Mouse (Mus musculus): ENCODE results near the gene Rusc1. TPM values are rescaled to one million over a fixed set of nuclear protein-coding genes. Genes with fewer than 3 reads are reported as not detected.
"Not testable (repeated sequence)": the region's sequence is repeated elsewhere in the genome, so short reads cannot be mapped to it uniquely, and the experiment has no call there.

Rusc1 gene
- total RNA-seq, 4 experiments from 2014 or later, result 170 to 198 (median 187) TPM

GRCm38 (mm10) chr3:89092509-89093090 lies 511 bp downstream of the Rusc1 start:
- DNase-seq (ENCODE audit: low spot score in 2 of 2), result peak in 1 of 2 experiments; percentile 44

DNA sequence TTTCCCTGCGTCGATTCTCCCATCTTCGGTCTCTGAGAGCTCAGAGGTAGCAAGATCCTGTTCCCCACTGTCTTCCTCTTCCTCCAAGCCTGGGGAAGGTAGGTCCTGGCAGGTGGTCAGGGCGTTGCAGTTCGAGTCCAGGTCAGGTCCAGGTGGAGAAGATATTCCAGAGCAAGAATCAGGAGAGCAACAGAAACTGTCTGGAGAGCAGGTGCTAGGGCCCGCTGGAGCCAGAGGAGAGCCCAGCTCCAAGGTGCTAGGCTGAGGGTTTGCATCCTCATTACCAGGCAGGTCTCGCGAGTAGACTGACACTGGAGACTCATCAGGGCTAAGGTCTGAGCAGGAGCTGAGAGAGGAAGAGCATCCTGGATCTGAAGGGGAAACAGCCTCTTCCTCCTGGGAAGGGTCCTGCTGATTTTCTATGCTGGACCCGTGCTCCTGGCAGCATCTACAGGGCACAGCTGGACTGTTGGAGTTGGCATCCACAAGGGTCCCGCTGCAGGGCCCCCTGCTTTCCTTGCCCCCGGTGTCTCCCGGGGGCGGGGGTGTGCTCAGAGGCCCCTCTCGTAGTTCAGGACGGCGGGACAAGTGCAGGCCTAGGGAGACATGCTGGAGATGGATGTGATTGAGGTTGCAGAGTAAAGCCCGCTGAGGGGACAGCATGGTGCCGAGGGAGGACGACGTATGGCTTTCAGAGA lies 1.2 kb downstream of the Rusc1 start:
- no peak for DNase-seq (ENCODE audit: low spot score in 2 of 2)

DNA sequence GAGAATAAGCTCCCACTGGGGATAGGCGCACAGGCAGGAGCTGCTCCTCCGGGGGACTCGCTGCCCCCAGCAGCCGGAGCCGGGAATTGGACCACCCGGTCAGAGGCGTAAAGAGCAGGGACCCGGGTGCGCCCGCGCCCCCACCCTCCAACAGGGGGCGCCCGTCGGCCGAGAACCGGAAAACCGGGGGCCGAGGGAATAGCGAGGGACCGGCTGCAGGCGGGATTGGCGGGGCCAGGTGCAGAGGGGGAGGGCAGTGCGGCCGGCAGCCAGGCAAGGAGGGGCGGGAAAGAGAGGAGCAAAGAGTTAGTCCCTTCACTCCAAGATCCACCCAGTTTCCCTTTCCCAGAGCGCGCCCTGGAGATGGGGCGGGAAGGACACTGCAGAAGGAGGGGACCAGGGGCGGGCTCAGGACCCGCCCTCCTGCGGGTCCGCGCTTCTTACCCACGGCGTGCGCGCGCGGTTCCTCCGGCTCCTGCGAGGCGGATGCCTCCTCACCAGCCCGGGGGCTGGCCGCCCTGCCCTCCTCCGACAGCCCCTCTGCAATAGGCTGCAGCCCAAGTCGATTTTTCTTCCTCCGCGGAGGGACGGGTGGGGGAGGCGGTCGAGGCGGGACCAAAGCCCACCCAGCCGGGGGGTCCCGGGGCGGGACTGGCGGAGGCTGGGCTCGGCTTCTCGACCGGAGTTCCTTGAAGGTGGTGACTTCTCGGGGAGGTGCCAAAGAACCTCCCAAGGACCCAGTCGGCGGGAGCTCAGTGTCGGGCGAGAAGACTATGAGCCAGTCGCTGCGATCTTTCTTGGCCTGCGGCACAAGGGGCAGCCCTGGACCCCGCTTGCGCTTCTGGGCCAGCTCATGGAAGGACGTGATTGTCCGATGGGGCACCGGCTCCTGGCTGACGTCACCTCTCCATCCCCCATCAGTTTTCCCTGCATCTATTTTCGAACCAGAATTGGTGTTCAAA lies 2.1 kb downstream of the Rusc1 start:
- DNase-seq (ENCODE audit: low spot score in 2 of 2), result peak; percentile 73 to 78

GRCm38 (mm10) chr3:89089882-89090591 lies 3.1 kb downstream of the Rusc1 start:
- peak; percentile 74 to 85 for DNase-seq (ENCODE audit: low spot score in 2 of 2)

DNA sequence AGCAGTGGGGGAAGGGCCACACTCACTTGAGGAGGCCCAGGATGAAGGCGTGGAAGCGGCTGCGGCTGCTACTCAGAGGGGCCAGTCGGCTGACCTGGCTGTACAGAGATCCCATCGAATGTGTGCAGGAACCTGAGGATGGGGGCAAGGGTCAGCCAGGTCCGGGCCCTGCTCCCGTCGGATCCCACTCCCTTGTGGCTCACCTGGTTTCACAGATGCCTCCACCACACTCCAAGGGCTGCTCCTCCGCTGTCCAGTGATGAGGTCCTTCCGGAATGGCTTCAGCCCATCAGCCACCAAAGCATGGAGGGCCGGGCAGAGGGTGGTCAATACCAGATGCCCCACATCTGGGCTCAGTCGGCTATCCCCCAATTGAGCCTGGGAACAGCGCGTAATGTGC lies 4.1 kb downstream of the Rusc1 start:
- no peak for DNase-seq (ENCODE audit: low spot score in 2 of 2)

DNA sequence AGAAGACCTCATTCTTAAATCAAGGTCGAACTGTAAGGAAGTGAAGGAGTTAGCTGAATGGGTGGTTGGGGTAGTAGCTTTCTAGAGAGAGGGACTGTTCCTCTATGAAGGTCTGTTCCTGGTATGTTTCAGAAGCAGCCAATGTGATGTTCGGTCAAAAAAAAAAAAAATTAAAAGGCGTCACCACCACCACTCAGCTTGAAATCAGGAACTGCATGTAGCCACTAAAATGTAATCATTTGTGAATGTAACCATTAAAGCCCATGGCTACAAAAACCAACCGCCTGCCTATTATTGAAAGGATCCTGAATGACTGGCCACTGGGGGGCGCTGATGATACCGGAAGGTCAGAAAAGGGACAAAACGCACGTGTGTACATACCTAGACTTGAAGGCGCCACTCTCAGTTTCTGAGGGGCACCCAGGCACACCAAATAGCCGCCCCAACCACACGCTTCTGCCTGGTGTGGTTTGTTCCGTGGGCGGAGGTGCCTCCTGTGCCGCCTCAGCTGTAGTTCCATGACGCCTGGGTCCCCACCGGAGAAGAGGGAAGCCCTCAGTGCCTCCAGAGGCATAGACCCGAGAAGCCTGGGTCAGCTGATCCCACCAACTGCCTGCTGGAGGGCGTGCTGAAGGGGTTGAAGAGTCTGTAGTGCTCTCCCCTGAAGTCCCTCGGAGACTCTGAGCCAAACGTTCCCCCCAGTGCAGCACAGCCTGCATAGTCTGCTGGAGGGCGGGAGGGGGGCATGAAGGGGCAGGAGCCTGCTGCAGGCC lies 5.6 kb downstream of the Rusc1 start:
- peak in 1 of 2 experiments; percentile 62 for DNase-seq (ENCODE audit: low spot score in 2 of 2)

DNA sequence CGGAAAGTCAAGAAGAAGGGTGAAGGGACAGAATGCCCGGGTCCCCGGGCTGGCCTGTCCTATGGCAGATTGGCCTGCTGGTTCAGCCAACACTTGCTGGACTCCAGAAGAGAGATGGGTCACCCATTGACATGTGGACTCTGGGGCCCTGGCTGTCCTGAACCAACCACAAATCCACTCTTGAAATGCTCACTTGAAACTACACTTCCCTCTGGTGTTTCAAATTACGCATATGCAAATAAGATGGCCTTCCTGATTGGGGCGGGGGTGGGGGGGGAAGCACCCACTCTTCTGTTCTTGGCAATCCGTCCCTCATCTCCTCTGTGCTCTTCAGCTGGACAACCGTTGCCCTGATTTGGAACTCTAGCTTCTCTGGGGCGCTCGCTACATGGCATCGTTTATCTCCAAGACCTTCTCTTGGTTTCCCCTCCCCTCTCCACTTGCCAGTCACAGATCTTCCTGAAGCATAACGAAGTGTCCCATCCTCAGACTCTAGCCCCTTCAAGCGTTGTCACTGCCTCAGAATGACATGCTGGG lies 8.4 kb downstream of the Rusc1 start:
- DNase-seq (ENCODE audit: low spot score in 2 of 2), result no peak

GRCm38 (mm10) chr3:89084133-89084532 lies 9.0 kb downstream of the Rusc1 start:
- DNase-seq (ENCODE audit: low spot score in 2 of 2), result no peak

DNA sequence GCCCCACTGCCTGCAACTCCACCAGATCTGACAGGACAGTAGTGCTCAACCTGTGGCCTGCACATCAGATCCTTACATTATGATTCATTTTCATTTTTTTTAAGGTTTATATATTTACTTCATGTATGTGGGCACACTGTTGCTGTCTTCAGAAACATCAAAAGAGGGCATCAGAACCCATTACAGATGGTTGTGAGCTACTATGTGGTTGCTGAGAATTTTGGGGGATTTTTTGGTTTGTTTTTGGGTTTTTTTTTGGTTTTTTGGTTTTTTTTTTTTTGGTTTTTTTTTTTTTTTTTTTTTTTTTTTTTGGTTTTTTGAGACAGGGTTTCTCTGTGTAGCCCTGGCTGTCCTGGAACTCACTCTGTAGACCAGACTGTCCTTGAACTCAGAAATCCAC lies 10.8 kb downstream of the Rusc1 start:
- DNase-seq (ENCODE audit: low spot score in 2 of 2), result not testable (repeated sequence)

DNA sequence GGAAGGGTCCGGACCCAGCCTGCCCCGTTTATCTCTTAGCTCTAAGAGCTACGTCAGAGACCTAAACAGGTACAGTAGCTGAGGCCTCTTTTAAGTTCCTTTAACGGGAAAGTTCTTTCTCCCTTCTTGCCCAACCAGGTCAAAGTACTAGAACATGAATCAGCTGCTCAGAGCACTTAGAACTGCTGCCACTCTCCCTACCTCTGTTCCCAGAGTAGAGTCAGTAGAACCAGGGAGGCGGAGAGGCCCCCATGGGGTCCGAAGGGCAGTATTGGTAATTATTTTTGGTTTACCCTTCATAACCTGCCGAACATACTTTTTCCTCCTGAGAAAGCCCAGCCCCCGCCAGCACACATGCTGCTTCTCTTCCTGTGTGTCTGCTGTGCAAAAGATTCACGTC lies 15.7 kb downstream of the Rusc1 start:
- DNase-seq (ENCODE audit: low spot score in 2 of 2), result no peak

DNA sequence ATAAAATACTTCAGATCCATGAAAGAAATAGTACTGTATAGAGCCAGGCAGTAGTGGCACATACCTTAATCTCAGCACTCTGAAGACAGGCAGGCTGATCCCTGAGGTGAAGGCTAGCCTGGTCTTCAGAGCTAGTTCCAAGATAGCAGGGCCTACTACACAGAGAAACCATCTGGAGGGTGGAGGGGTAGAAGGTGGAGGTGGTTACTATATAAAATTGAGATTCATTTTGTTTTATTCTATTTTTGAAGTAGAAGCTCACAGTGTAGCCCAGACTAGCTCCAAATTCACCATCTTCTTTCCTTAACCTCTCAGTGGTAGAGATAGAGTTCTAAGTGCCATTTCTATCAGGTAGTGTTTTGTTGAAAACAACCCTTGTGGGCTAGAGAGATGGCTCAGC lies 25.8 kb downstream of the Rusc1 start:
- no peak for DNase-seq (ENCODE audit: low spot score in 2 of 2)

- no peak for DNase-seq (ENCODE audit: low spot score in 2 of 2)
Measured at GRCm38 (mm10) chr3:89061696-89062095, 31.4 kb downstream of the Rusc1 start.

- no peak for DNase-seq (ENCODE audit: low spot score in 2 of 2)
Measured at GRCm38 (mm10) chr3:89058783-89059182, 34.3 kb downstream of the Rusc1 start.

DNA sequence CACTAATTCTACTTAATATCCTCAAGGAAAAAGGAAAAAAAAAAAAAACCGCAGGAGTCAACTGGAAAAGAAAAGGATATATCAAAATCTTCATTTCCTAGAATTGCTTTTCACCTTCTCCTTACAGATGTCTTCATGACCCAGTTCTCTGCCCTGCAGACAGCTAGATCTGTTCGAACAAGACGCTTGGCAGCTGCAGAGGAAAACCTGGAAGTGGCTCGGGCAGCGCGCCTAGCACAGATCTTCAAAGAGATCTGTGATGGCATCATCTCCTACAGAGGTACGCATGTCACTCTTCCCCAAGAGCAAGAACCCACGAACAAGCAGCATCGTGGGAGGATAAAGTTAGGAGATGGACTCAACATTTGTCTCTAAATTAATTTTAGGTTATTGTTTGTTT lies 34.8 kb downstream of the Rusc1 start:
- no peak for DNase-seq (ENCODE audit: low spot score in 2 of 2)

DNA sequence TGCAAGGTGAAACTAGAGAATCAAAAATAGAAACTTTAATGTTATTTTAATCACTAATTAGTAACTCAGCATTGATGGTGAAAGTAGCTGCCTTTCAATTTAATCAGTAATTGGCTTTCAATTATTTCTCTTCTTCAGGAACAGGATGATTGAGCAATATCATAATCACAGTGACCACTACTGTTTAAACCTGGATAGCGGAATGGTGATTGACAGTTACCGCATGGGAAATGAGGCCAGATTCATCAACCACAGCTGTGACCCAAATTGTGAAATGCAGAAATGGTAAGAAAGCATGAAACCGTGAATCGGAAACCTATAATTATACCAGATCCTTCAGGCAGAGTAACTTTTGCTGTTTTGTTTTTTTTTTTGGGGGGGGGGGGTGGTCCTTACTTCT lies 49.8 kb downstream of the Rusc1 start:
- DNase-seq (ENCODE audit: low spot score in 2 of 2), result no peak

Other genes with a start within 250 kb of the Rusc1 start
- 10 to 100 TPM; 21.4 to 25.6 (median 23.9) TPM for gene Msto1, start 179.3 kb downstream of the Rusc1 start, total RNA-seq (2022)
- 100 to 1,000 TPM in 1 of 4 experiments, 10 to 100 TPM in 3; 85.3 to 102 (median 91.4) TPM for gene Ash1l, start 142.7 kb downstream of the Rusc1 start, total RNA-seq (2022)
- 100 to 1,000 TPM in 2 of 4 experiments, 10 to 100 TPM in 2; 87.3 to 110 (median 103) TPM for gene Dap3, start 142.1 kb downstream of the Rusc1 start, total RNA-seq (2022)
- gene Gm43738, start 7.8 kb upstream of the Rusc1 start, total RNA-seq (2022), result under 1 TPM in 1 of 4 experiments, not detected in 3; 0.21 TPM
- gene Fdps, start 8.6 kb upstream of the Rusc1 start, total RNA-seq (2022), result 100 to 1,000 TPM in 2 of 4 experiments, 10 to 100 TPM in 2; 84.4 to 129 (median 100) TPM
- not detected for gene Pklr, start 42.8 kb upstream of the Rusc1 start, total RNA-seq (2022)
- gene Hcn3, start 66.9 kb upstream of the Rusc1 start, total RNA-seq (2022), result 10 to 100 TPM; 12.3 to 18.2 (median 17.0) TPM
- gene Clk2, start 71.5 kb upstream of the Rusc1 start, total RNA-seq (2022), result 10 to 100 TPM; 41.2 to 45.3 (median 42.5) TPM
- 10 to 100 TPM; 58.5 to 69.8 (median 63.9) TPM for gene Scamp3, start 84.2 kb upstream of the Rusc1 start, total RNA-seq (2022)
- 10 to 100 TPM; 47.2 to 58.2 (median 52.3) TPM for gene Fam189b, start 89.8 kb upstream of the Rusc1 start, total RNA-seq (2022)
- gene Gba, start 109.6 kb upstream of the Rusc1 start, total RNA-seq (2022), result 10 to 100 TPM; 52.5 to 62.4 (median 56.1) TPM
- gene Thbs3, start 121.9 kb upstream of the Rusc1 start, total RNA-seq (2022), result 10 to 100 TPM; 14.2 to 24.3 (median 22.2) TPM
- 100 to 1,000 TPM in 2 of 4 experiments, 10 to 100 TPM in 2; 95.4 to 105 (median 99.8) TPM for gene Mtx1, start 133.8 kb upstream of the Rusc1 start, total RNA-seq (2022)
- gene Muc1, start 135.7 kb upstream of the Rusc1 start, total RNA-seq (2022), result 1 to 10 TPM in 1 of 4 experiments, under 1 TPM in 3; 0.36 to 1.5 (median 0.67) TPM
- 10 to 100 TPM; 70.4 to 91.2 (median 83.7) TPM for gene Krtcap2, start 152.7 kb upstream of the Rusc1 start, total RNA-seq (2022)
- gene Trim46, start 153.0 kb upstream of the Rusc1 start, total RNA-seq (2022), result 10 to 100 TPM; 66.2 to 74.6 (median 68.4) TPM
- gene Dpm3, start 166.0 kb upstream of the Rusc1 start, total RNA-seq (2022), result 10 to 100 TPM; 51.6 to 64.2 (median 54.6) TPM
- 10 to 100 TPM; 38.0 to 48.9 (median 45.5) TPM for gene Slc50a1, start 177.3 kb upstream of the Rusc1 start, total RNA-seq (2022)
- gene Efna1, start 187.8 kb upstream of the Rusc1 start, total RNA-seq (2022), result 1 to 10 TPM; 5.6 to 8.8 (median 6.8) TPM
- gene Efna3, start 229.7 kb upstream of the Rusc1 start, total RNA-seq (2022), result 10 to 100 TPM; 50.1 to 61.2 (median 55.3) TPM
- gene Efna4, start 244.7 kb upstream of the Rusc1 start, total RNA-seq (2022), result under 1 TPM in 3 of 4 experiments, not detected in 1; 0.22 to 0.46 (median 0.30) TPM

All from left cerebral cortex, adult 8-10 months (tissue).